Mouse (Mus musculus): Measurements from ENCODE around the gene Adprhl2. TPM values are rescaled to one million over a fixed set of nuclear protein-coding genes. Genes with fewer than 3 reads are reported as not detected.

Adprhl2 gene
- polyA plus RNA-seq, 1 experiment from 2014 or later, result 61.0 TPM

DNA sequence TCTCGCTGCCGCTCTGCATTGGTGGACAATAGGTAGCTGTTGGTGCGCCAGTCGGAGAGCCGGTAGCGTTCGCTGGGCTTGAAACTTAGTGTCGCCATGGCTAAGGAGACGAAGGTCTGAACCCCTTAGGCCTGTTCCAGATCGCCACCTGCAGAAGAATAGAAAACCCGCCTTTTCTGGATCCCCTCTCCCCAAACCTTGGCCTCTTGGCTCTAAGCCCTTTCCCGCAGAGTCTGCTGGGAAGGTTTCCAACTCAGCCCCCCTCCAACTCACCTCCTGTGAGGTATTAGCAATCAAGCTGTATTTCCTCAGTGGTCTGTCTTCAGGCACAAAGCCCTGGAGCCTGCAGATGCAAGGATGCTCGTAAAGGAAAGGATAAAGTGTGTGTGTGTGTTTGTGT is 3.4 kb upstream of the Adprhl2 start:
- Histone ChIP-seq H3K4me1 (replicated peaks; ENCODE audit: control insufficient read depth, insufficient read depth, low read length) (peaks cover 15% of the 10 kb centered on the region), H3K4me3 (ENCODE audit: low read length) (no peak overlapping the region), H3K9me3 (ENCODE audit: control insufficient read depth, low read length) (no peaks in the 10 kb centered on the region), H3K27ac (ENCODE audit: low read length) (no peak overlapping the region), H3K36me3 (ENCODE audit: control insufficient read depth, insufficient read depth, low read length) (no peaks in the 10 kb centered on the region), H3K9ac (ENCODE audit: low read length) (no peak overlapping the region), H3K4me2 (ENCODE audit: low read depth, low read length) (peak overlapping the region; percentile 43; the same call in 1 of the 2 replicates), H3K27me3 (ENCODE audit: control insufficient read depth, insufficient read depth, low read depth, low read length) (peaks cover 5% of the 10 kb centered on the region; the same call in 1 of the 2 replicates)
- ATAC-seq (ENCODE audit: low read depth), result no peak
- 42% methylated on average over 13 of the region's 13 CpGs for WGBS

DNA sequence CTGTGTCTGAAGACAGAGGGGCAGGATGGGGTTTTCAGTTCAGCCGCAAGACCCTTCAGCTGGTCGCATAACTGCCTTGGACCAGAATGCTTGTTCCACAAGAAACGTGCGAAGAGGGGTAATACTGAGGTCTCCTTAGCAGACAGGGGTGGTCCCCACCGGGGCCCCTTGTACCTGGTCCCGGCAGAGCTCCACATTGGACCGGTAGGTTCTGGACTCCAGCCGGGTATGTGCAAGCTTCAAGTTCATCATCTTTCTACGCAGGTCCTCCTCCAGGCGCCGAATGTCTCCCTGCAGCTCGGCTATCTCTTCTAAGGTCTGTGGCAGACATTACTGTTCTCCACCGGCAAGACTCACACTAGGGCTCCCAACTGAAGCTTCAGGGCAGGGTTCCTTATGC is 1.1 kb upstream of the Adprhl2 start:
- WGBS, result 94% methylated on average over 13 of the region's 13 CpGs

DNA sequence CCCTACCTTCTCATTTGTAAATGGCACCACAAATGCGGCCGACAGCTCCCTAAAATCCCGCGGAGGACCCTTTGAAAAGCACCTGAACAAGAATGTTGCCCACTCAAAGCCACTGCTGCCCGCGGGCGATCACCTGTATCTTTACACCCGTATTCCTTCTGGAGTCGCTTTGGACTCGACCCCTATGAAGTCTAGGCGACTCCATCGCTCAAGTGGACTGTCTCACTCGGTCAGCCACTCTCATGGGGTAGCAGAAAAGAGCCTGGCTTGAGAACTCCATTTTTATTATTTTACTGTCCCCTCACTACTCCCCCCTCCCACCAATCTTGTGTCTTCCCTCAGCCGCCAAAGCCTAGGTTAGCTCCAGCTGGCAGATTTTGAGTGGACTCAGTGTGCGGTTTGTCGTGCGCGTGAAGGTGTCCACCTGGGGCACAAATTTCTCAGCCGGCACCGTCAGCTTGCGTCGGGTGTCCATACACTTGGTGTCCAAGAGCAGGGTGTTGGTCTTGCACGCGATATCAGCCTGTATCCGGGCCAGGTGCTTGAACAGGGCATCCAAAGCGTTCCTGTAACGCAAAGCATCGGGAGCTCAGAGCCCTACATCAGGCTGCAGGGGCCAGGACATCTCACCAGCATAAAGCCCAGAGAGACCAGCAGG is 480 bp upstream of the Adprhl2 start:
- WGBS, result 49% methylated on average over 28 of the region's 28 CpGs
- ATAC-seq (ENCODE audit: low read depth), result peak; percentile 27
- Histone ChIP-seq H3K27ac (ENCODE audit: low read length) (no peak overlapping the region), H3K9ac (ENCODE audit: low read length) (0 out of 2 replicates have a peak overlapping the region, but pooled peaks have one; percentile 48), H3K4me2 (ENCODE audit: low read depth, low read length) (peak overlapping the region; percentile 93), H3K36me3 (ENCODE audit: control insufficient read depth, insufficient read depth, low read length) (peaks cover 15% of the 10 kb centered on the region), H3K27me3 (ENCODE audit: control insufficient read depth, insufficient read depth, low read depth, low read length) (peaks cover 5% of the 10 kb centered on the region; the same call in 1 of the 2 replicates), H3K9me3 (ENCODE audit: control insufficient read depth, low read length) (no peaks in the 10 kb centered on the region), H3K4me1 (replicated peaks; ENCODE audit: control insufficient read depth, insufficient read depth, low read length) (peaks cover 15% of the 10 kb centered on the region), H3K4me3 (ENCODE audit: low read length) (peak overlapping the region; percentile 82)

More for the DNA sequence above, 1.1 kb upstream of the Adprhl2 start:
- Histone ChIP-seq H3K36me3 (ENCODE audit: control insufficient read depth, insufficient read depth, low read length) (peaks cover 8% of the 10 kb centered on the region), H3K9ac (ENCODE audit: low read length) (no peak overlapping the region), H3K4me3 (ENCODE audit: low read length) (no peak overlapping the region), H3K4me2 (ENCODE audit: low read depth, low read length) (no peak overlapping the region), H3K27ac (ENCODE audit: low read length) (no peak overlapping the region), H3K4me1 (replicated peaks; ENCODE audit: control insufficient read depth, insufficient read depth, low read length) (peaks cover 15% of the 10 kb centered on the region), H3K9me3 (ENCODE audit: control insufficient read depth, low read length) (no peaks in the 10 kb centered on the region), H3K27me3 (ENCODE audit: control insufficient read depth, insufficient read depth, low read depth, low read length) (peaks cover 5% of the 10 kb centered on the region; the same call in 1 of the 2 replicates)
- ATAC-seq (ENCODE audit: low read depth), result no peak

DNA sequence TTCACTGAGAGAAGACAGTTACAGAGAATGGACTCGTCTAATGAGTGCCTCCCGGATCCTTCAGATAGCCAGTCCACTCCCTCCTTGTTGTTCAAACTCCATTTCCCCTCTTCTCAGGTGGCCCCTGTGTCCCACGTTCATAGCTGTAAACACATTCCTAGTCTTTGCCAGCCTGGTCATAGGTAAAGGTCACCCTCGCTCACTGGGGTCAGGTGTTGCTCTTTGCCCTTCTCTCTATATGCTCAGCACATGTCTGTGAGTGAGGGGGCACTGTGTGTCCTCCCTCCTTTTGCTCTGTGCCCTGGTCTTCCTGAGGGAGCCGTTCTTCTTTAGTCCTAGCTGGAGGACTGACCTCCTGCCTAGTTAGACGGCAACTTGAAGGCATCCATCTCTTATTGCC is 1.7 kb downstream of the Adprhl2 start:
- Histone ChIP-seq H3K27ac (ENCODE audit: low read length) (no peak overlapping the region), H3K4me3 (ENCODE audit: low read length) (no peak overlapping the region), H3K9ac (ENCODE audit: low read length) (no peak overlapping the region), H3K9me3 (ENCODE audit: control insufficient read depth, low read length) (no peaks in the 10 kb centered on the region), H3K27me3 (ENCODE audit: control insufficient read depth, insufficient read depth, low read depth, low read length) (peaks cover 3% of the 10 kb centered on the region; the same call in 1 of the 2 replicates), H3K36me3 (ENCODE audit: control insufficient read depth, insufficient read depth, low read length) (peaks cover 30% of the 10 kb centered on the region), H3K4me2 (ENCODE audit: low read depth, low read length) (no peak overlapping the region), H3K4me1 (replicated peaks; ENCODE audit: control insufficient read depth, insufficient read depth, low read length) (peaks cover 8% of the 10 kb centered on the region)
- WGBS, result 84% methylated on average over 6 of the region's 6 CpGs
- no peak for ATAC-seq (ENCODE audit: low read depth)

DNA sequence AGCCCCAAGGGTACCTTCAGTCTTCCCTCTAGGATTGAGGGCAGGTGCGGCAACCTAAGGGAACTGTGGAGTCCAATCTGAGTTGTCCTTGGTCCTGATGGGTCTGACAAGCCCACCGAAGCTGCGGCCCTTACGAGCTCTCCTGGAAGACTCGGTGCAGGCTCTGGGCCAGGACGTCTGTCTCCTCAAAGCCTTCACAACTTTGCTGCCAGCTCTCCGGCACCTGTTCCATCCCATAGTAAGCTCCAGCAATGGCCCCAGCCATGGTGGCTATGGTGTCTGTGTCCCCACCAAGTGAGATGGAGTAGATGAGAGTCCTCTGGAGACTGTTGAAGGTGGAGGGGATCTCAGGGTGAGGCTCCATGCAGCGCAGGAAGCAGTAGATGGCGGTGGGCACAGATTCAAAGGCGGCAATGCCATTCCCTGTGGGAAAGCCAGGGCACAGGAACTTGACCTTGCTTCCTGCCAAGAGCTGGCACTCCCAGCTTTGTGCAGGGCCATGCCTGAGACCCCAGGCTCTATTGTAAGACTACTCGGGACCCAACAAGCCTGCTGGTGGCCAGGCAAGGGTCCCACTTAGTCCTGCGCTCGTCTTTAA is 5.0 kb downstream of the Adprhl2 start:
- Histone ChIP-seq H3K4me1 (replicated peaks; ENCODE audit: control insufficient read depth, insufficient read depth, low read length) (peaks cover 7% of the 10 kb centered on the region), H3K9ac (ENCODE audit: low read length) (no peak overlapping the region), H3K27me3 (ENCODE audit: control insufficient read depth, insufficient read depth, low read depth, low read length) (no peaks in the 10 kb centered on the region), H3K36me3 (ENCODE audit: control insufficient read depth, insufficient read depth, low read length) (peaks cover 30% of the 10 kb centered on the region), H3K27ac (ENCODE audit: low read length) (no peak overlapping the region), H3K9me3 (ENCODE audit: control insufficient read depth, low read length) (no peaks in the 10 kb centered on the region), H3K4me2 (ENCODE audit: low read depth, low read length) (no peak overlapping the region), H3K4me3 (ENCODE audit: low read length) (no peak overlapping the region)
- no peak for ATAC-seq (ENCODE audit: low read depth)
- 89% methylated on average over 13 of the region's 13 CpGs for WGBS

DNA sequence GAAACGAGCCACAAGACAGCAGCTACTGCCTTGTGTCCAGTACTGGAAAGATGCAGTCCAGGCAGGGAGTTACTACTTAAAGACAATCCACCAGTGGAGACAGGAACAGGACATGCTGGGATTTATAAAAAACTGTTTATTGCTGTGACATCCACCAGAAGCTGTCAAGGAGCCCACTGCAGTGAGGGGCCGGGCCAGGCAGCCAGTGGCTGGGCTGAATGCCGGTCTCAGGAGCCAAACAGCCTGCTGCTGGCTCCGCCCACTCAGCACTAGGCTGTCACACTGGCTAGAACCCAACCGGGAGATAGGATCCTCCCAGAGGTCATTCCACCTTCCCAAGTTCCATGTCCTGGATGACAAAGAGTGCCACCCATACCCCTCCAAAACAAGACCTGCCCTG is 5.6 kb downstream of the Adprhl2 start:
- Histone ChIP-seq H3K27me3 (ENCODE audit: control insufficient read depth, insufficient read depth, low read depth, low read length) (no peaks in the 10 kb centered on the region), H3K4me1 (replicated peaks; ENCODE audit: control insufficient read depth, insufficient read depth, low read length) (peaks cover 7% of the 10 kb centered on the region), H3K36me3 (ENCODE audit: control insufficient read depth, insufficient read depth, low read length) (peaks cover 30% of the 10 kb centered on the region), H3K9ac (ENCODE audit: low read length) (no peak overlapping the region), H3K27ac (ENCODE audit: low read length) (no peak overlapping the region), H3K4me2 (ENCODE audit: low read depth, low read length) (no peak overlapping the region), H3K9me3 (ENCODE audit: control insufficient read depth, low read length) (no peaks in the 10 kb centered on the region), H3K4me3 (ENCODE audit: low read length) (no peak overlapping the region)
- WGBS, result 32% methylated on average over 5 of the region's 5 CpGs
- ATAC-seq (ENCODE audit: low read depth), result peak; percentile 43; the same call in 1 of the 2 replicates

DNA sequence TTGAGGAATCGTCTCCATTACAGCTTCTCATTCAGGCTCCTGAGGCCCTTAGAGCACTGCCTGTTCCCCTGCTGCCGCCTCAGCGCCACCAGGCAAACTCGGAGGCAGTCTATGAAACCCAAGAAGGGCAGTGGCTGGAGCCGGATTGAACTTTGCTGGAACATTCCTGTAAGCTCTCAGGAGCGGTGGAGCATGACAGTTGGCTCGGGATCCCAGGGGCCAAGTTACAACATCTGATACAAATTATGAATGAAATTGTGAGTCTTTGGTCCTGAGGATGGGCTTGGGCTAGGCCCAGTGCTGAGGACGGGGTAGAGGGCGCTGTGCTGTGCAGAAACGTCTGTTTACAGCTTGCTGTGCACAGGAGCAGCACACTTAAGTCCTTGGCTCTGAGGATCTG is 7.1 kb downstream of the Adprhl2 start:
- no peak overlapping the region for H3K4me2 ChIP-seq (ENCODE audit: low read depth, low read length)
- no peaks in the 10 kb centered on the region for H3K27me3 ChIP-seq (ENCODE audit: control insufficient read depth, insufficient read depth, low read depth, low read length)
- WGBS, result 56% methylated on average over 10 of the region's 10 CpGs
- H3K9ac ChIP-seq (ENCODE audit: low read length), result no peak overlapping the region
- H3K4me1 ChIP-seq (replicated peaks; ENCODE audit: control insufficient read depth, insufficient read depth, low read length), result peaks cover 3% of the 10 kb centered on the region; the same call in 1 of the 2 replicates
- no peak overlapping the region for H3K4me3 ChIP-seq (ENCODE audit: low read length)
- H3K9me3 ChIP-seq (ENCODE audit: control insufficient read depth, low read length), result no peaks in the 10 kb centered on the region
- no peak for ATAC-seq (ENCODE audit: low read depth)
- peaks cover 30% of the 10 kb centered on the region for H3K36me3 ChIP-seq (ENCODE audit: control insufficient read depth, insufficient read depth, low read length)
- H3K27ac ChIP-seq (ENCODE audit: low read length), result no peak overlapping the region

DNA sequence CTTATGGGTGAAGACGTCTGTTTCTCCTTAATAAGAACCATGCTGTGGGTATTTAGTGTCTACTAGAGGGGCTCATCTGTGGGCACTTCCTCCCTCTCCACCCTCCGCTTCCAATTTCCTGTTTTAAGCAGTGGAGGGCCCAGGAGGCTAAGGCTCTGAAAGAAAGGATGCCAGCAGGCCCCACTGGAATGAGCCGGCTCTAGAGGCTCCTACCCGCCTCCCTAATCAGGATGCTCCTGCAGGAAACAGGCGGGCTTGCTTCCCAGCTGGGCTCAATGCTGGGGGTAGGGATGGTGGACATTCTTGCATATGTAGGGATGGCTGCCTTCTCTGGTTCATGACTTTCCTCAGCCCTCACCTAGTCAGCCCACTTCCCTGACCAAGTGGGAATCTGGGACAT is 8.3 kb downstream of the Adprhl2 start:
- Histone ChIP-seq H3K36me3 (ENCODE audit: control insufficient read depth, insufficient read depth, low read length) (peaks cover 28% of the 10 kb centered on the region), H3K9ac (ENCODE audit: low read length) (no peak overlapping the region), H3K4me3 (ENCODE audit: low read length) (no peak overlapping the region), H3K4me2 (ENCODE audit: low read depth, low read length) (no peak overlapping the region), H3K27me3 (ENCODE audit: control insufficient read depth, insufficient read depth, low read depth, low read length) (no peaks in the 10 kb centered on the region), H3K27ac (ENCODE audit: low read length) (no peak overlapping the region), H3K4me1 (replicated peaks; ENCODE audit: control insufficient read depth, insufficient read depth, low read length) (peaks cover 3% of the 10 kb centered on the region; the same call in 1 of the 2 replicates), H3K9me3 (ENCODE audit: control insufficient read depth, low read length) (no peaks in the 10 kb centered on the region)
- WGBS, result 45% methylated on average over 5 of the region's 5 CpGs
- no peak; the same call in 1 of the 2 replicates for ATAC-seq (ENCODE audit: low read depth)

DNA sequence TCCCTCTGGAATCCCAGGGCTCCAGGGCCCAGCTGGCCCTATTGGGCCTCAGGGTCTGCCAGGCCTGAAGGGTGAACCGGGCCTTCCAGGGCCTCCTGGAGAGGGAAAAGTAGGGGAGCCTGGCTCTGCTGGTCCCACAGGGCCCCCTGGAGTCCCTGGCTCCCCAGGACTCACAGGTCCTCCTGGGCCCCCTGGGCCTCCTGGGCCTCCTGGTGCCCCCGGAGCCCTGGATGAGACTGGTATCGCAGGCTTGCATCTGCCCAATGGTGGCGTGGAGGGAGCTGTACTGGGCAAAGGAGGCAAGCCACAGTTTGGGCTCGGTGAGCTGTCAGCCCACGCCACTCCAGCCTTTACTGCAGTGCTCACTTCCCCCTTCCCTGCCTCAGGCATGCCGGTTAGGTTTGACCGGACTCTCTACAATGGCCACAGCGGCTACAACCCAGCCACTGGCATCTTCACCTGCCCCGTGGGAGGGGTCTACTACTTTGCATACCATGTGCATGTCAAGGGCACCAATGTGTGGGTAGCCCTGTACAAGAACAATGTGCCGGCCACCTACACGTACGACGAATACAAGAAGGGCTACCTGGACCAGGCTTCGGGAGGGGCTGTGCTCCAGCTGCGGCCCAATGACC is 9.8 kb downstream of the Adprhl2 start:
- Histone ChIP-seq H3K9ac (ENCODE audit: low read length) (no peak overlapping the region), H3K4me1 (replicated peaks; ENCODE audit: control insufficient read depth, insufficient read depth, low read length) (peaks cover 3% of the 10 kb centered on the region; the same call in 1 of the 2 replicates), H3K4me2 (ENCODE audit: low read depth, low read length) (no peak overlapping the region), H3K27me3 (ENCODE audit: control insufficient read depth, insufficient read depth, low read depth, low read length) (no peaks in the 10 kb centered on the region), H3K9me3 (ENCODE audit: control insufficient read depth, low read length) (no peaks in the 10 kb centered on the region), H3K36me3 (ENCODE audit: control insufficient read depth, insufficient read depth, low read length) (peaks cover 13% of the 10 kb centered on the region), H3K4me3 (ENCODE audit: low read length) (no peak overlapping the region), H3K27ac (ENCODE audit: low read length) (no peak overlapping the region)
- 90% methylated on average over 16 of the region's 16 CpGs for WGBS
- no peak for ATAC-seq (ENCODE audit: low read depth)

Measured in lung, embryonic 16.5 days (tissue).